Mouse (Mus musculus) limb, embryonic 15.5 days (tissue): ENCODE results near the gene Bbs12. TPM values are rescaled to one million over a fixed set of nuclear protein-coding genes. Genes with fewer than 3 reads are reported as not detected.
A peak's percentile ranks its signal among the peaks of the same experiment; 100 is the strongest.

Experiments
- ATAC-seq: fragments of 200-750 bp; cut with Nextera tagmentation; 2 replicates; pipeline ENCODE4 v1.8.0; 2017; ENCODE audit warnings: low read depth, moderate TSS enrichment; ENCODE audit not compliant: insufficient number of reproducible peaks, low FRiP score, low TSS enrichment
- H3K27ac ChIP-seq: fragments of 300-500 bp; sonication (generic); 2 replicates; pipeline ENCODE4 v1.5.1; 2015; ENCODE audit warnings: moderate library complexity, mild to moderate bottlenecking, inconsistent platforms
- H3K27me3 ChIP-seq: fragments of 300-500 bp; sonication (generic); 2 replicates; pipeline ENCODE4 v1.6.1; 2015; ENCODE audit warnings: inconsistent platforms
- H3K36me3 ChIP-seq: fragments of 300-500 bp; sonication (generic); 2 replicates; pipeline ENCODE4 v1.6.1; 2015; ENCODE audit warnings: inconsistent platforms
- H3K4me1 ChIP-seq: fragments of 300-500 bp; sonication (generic); 2 replicates; pipeline ENCODE4 v1.6.1; 2015; ENCODE audit warnings: inconsistent platforms
- H3K4me2 ChIP-seq: fragments of 300-500 bp; sonication (generic); 2 replicates; pipeline ENCODE4 v1.6.1; 2015; ENCODE audit warnings: mild to moderate bottlenecking, inconsistent platforms
- H3K4me3 ChIP-seq: fragments of 300-500 bp; sonication (generic); 2 replicates; pipeline ENCODE4 v1.5.1; 2015; ENCODE audit warnings: mild to moderate bottlenecking, inconsistent platforms
- H3K9ac ChIP-seq: fragments of 300-500 bp; sonication (generic); 2 replicates; pipeline ENCODE4 v1.6.1; 2015; ENCODE audit warnings: inconsistent platforms
- H3K9me3 ChIP-seq: fragments of 300-500 bp; sonication (generic); 2 replicates; pipeline ENCODE4 v1.6.1; 2016; ENCODE audit warnings: inconsistent platforms
- WGBS: fragments of 180-500 bp; shearing (Covaris S2); methylation state at CpG from one replicate; pipeline ENCODE4 v1.1.7; 2015; 5-methylcytosine and 5-hydroxymethylcytosine counted together
- polyA plus RNA-seq: library from polyadenylated mRNA; unstranded; fragments of >200 nt; fragmentation: Nextera tagmentation; extraction: Ambion mirVana; gene quantifications from 2 replicates; pipeline ENCODE4 v1.2.1, GENCODE M21; 2015

The Bbs12 gene
- polyA plus RNA-seq, 1 experiment from 2014 or later: 8.0 TPM

DNA sequence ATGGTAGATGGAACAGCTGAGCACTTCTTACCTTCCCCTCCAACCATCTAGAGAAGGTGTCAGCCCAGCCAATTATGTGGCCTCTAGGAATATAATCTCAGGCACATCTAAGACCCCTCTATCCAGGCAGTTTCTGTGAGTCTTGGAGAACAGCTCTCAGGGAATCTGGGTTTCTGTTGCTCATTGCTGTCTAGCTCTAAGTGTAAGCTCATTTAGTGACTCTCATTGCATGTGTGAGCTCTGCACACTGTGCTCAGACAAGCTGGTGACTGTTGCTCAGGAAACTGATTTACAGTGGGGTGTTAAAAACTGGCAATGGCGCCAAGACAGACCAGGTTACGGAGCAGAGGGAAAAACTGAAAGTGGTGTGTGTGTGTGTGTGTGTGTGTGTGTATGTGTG, 20.4 kb upstream of the Bbs12 start:
- ATAC-seq: no peak
- no peaks in the 10 kb centered on the region for H3K27me3 ChIP-seq
- H3K36me3 ChIP-seq: no peaks in the 10 kb centered on the region
- H3K4me3 ChIP-seq: no peak overlapping the region
- H3K9ac ChIP-seq: no peak overlapping the region
- no peaks in the 10 kb centered on the region for H3K4me1 ChIP-seq
- H3K27ac ChIP-seq: no peak overlapping the region
- WGBS: 64% methylated on average over 2 of the region's 2 CpGs
- no peaks in the 10 kb centered on the region for H3K9me3 ChIP-seq
- no peak overlapping the region for H3K4me2 ChIP-seq

DNA sequence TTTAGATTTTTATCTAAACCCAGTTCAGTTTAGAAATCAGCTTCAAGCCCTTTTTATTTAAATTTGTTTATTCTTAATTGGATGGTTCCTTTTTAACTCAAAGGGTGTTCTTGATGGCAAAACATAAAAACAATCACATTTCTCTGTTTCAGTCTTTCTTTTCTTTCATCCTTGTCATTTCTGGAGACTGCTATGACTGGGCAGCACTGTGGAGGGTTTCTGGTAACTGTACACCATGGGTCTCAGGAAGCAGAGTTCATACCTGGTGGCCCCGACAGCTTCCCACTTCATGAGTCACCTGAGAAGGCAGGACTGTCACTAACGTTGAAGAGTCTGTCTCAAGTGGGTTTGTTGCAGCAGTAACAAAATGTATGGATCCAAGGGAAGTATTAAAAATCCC, 19.7 kb upstream of the Bbs12 start:
- no peak for ATAC-seq

DNA sequence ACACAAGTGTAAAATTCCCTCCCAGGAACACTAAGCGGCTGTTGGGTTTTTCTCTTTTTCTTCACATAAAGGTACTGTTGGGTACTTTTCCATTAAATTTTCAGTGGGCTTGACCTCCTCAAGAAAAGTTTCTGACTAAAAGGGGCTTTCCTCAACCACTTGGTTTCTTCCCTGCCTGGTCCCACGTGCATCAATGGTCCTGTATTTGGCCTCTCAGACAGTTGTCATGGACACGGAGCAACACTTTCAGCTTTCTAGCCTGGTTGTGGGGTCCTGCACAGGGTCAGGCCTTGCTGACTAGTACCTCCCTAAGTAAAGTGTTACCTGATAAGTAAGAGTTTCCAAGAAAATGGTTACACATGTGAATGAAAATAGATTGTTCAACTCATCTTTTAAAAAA, 12.9 kb upstream of the Bbs12 start:
- Histone ChIP-seq H3K4me2 (no peak overlapping the region), H3K4me1 (no peaks in the 10 kb centered on the region), H3K9ac (no peak overlapping the region)

More for the DNA sequence above, 19.7 kb upstream of the Bbs12 start:
- no peaks in the 10 kb centered on the region for H3K36me3 ChIP-seq
- H3K4me1 ChIP-seq: no peaks in the 10 kb centered on the region
- no peaks in the 10 kb centered on the region for H3K9me3 ChIP-seq
- no peak overlapping the region for H3K4me2 ChIP-seq
- H3K4me3 ChIP-seq: no peak overlapping the region
- H3K27ac ChIP-seq: no peak overlapping the region
- no peak overlapping the region for H3K9ac ChIP-seq
- no peaks in the 10 kb centered on the region for H3K27me3 ChIP-seq
- whole genome bisulfite sequencing: 53% methylated on average over 2 of the region's 2 CpGs

DNA sequence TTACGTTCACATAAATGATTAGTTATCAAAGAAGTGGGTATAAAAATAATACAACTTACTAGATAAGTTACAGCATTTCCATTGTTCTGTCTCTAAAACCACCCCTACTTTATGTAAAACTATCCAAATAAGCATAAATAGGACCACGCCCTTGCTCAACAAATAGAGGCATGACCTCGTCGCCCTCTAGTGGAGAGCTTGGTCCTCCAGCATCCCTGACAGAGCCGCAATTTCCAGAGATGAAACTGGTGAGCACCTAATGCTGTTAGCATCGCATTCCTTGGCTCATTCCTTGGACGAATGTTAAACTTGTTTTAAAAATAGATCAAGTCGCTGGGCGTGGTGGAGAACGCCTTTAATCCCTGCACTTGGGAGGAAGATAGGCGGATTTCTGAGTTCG, 9.7 kb upstream of the Bbs12 start:
- no peaks in the 10 kb centered on the region for H3K9me3 ChIP-seq
- no peak for ATAC-seq
- no peak overlapping the region for H3K4me3 ChIP-seq
- H3K4me1 ChIP-seq: no peaks in the 10 kb centered on the region
- no peaks in the 10 kb centered on the region for H3K36me3 ChIP-seq
- no peaks in the 10 kb centered on the region for H3K27me3 ChIP-seq
- no peak overlapping the region for H3K27ac ChIP-seq
- no peak overlapping the region for H3K9ac ChIP-seq
- no peak overlapping the region for H3K4me2 ChIP-seq
- 41% methylated on average over 12 of the region's 12 CpGs for WGBS

More for the DNA sequence above, 12.9 kb upstream of the Bbs12 start:
- H3K4me3 ChIP-seq: no peak overlapping the region
- no peaks in the 10 kb centered on the region for H3K27me3 ChIP-seq
- H3K9me3 ChIP-seq: no peaks in the 10 kb centered on the region
- no peak for ATAC-seq
- no peaks in the 10 kb centered on the region for H3K36me3 ChIP-seq
- H3K27ac ChIP-seq: no peak overlapping the region
- WGBS: 70% methylated on average over 3 of the region's 3 CpGs

DNA sequence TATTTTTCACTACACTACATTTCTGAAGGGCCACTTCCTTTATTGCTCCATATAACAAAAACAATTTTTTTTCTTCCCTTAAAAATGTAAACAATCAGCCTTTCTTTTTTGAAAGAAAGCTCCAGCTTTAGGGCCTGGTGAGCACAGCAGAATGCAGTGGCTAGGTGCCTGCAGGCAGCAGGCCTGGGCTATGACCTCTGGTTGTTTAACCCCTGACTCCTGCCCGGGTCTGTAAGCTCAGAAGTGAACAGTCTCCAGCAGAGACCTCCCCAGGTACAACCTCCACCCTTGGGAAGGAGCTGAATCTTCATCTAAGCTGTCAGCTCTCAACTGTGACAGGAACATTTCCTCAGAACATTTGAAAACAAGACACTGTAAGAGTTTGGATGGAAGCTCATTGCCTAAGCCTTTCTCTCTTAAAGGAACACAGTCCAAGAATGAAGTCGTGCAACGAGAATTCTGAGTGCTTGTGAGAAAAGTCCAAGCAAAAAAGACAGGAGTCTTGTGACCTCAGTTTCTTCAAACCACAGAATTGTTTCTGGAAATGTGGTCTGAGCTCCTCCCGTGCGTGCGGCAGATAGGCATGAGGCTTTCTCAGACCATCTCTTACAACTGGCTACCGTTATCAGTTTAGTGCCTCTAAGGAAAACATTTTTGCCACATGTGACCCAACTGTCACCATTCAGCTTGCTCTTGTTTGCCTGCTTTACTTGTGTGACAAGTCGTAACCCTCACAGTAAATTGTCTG, 8.8 kb upstream of the Bbs12 start:
- Histone ChIP-seq H3K9me3 (no peaks in the 10 kb centered on the region), H3K4me1 (no peaks in the 10 kb centered on the region), H3K36me3 (no peaks in the 10 kb centered on the region), H3K4me2 (no peak overlapping the region), H3K4me3 (no peak overlapping the region), H3K27ac (no peak overlapping the region), H3K27me3 (no peaks in the 10 kb centered on the region), H3K9ac (no peak overlapping the region)
- WGBS: 76% methylated on average over 8 of the region's 8 CpGs
- ATAC-seq: no peak

DNA sequence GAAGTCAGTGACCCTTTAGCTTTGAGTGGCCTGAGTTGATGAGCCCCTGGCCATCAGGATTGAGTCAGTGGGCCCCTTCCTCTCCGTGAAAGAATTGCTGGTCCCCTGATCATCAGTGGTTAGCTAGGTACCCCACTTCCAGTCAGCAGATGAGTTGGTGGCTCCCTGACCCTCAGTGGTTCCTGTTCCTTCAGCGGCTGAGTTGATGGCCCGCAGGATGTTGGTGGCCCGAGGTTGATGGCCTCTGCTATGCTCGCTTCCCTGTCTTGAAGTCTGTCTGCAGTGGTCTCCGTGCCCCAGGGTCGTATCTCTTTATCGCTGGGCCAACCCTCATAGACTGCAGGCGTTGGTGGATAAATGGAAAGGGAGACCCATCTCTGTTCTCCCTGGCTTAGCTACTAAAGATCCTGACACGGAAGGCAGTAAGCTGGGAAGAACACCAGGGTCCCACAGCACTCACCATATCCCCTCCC, 421 bp upstream of the Bbs12 start:
- Histone ChIP-seq H3K4me3 (peak overlapping the region; percentile 77), H3K4me1 (peaks cover 10% of the 10 kb centered on the region), H3K27ac (peak overlapping the region; percentile 85; the same call in 1 of the 2 replicates), H3K9ac (peak overlapping the region; percentile 39; the same call in 1 of the 2 replicates), H3K9me3 (no peaks in the 10 kb centered on the region), H3K4me2 (peak overlapping the region; percentile 71), H3K27me3 (no peaks in the 10 kb centered on the region), H3K36me3 (no peaks in the 10 kb centered on the region)
- WGBS: 2% methylated on average over 10 of the region's 10 CpGs
- no peak; the same call in 1 of the 2 replicates for ATAC-seq

DNA sequence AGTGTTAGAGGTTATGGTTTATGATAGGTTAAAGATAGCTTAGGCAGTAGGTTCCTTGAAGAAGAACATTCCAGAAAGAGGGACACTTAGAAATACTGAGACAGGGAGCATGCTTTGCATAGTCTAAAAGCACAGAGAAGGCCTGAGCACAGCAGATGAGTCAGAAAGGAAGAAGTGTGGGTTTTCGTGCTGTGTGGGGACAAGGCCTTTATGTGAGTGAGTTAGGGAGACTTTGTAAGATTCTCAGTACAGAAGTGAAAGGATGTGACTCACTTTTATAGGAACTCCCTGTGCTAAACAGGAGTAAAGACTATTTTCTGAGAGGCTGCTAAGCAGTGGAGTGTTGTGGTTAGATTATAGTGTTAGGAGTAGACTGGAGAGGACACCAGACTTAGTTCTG, 1.0 kb downstream of the Bbs12 start:
- H3K27ac ChIP-seq: peak overlapping the region; percentile 47
- H3K4me1 ChIP-seq: peaks cover 10% of the 10 kb centered on the region
- WGBS: 35% methylated on average over 1 of the region's 1 CpGs
- H3K4me2 ChIP-seq: peak overlapping the region; percentile 71
- peak overlapping the region; percentile 77 for H3K4me3 ChIP-seq
- no peaks in the 10 kb centered on the region for H3K9me3 ChIP-seq
- no peaks in the 10 kb centered on the region for H3K36me3 ChIP-seq
- ATAC-seq: no peak
- H3K9ac ChIP-seq: no peak overlapping the region
- no peaks in the 10 kb centered on the region for H3K27me3 ChIP-seq

DNA sequence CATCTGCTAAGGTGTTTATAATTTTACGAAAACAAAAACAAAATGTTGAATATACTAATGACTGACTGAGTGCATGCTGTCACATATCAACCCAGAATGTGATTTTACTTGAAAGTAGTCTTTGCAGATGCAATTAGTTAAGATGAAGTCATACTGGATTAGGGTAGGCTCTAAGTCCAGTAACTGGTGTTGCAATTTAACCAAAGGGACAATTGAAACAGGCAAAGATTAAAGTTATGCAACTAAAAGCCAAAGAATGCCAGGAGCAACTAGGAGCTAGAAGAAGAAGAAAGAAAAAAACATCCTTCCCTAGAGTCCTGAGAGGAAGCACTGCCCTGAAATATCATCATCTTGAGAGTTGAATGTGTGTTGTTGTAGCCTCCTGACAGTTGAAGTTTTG, 3.9 kb downstream of the Bbs12 start:
- ATAC-seq: no peak
- Histone ChIP-seq H3K4me2 (no peak overlapping the region), H3K27ac (no peak overlapping the region), H3K4me3 (no peak overlapping the region), H3K27me3 (no peaks in the 10 kb centered on the region), H3K4me1 (peaks cover 10% of the 10 kb centered on the region), H3K9ac (no peak overlapping the region), H3K9me3 (no peaks in the 10 kb centered on the region), H3K36me3 (peaks cover 22% of the 10 kb centered on the region)
- WGBS: 89% methylated on average over 1 of the region's 1 CpGs

DNA sequence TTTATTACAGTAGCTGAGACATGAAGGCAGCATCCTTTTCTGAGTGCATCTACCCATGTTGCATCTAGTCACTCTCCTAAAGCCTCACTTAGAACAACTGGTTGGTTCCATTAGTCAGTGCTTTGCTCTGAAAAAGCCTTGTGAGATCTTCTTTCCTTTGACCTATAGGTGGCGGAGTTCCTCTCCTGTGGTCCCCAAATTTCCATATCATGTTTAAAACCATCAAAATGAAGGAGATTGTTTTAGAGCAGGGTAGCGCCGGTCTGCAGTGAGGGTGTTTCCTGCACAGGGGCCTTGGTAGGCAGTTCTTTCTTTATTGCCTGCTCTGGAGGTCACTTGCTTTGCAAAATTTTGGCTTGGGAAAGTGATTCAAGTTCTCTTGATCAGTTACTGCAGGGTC, 12.0 kb downstream of the Bbs12 start:
- H3K9me3 ChIP-seq: no peaks in the 10 kb centered on the region
- ATAC-seq: no peak
- peaks cover 20% of the 10 kb centered on the region for H3K36me3 ChIP-seq
- no peak overlapping the region for H3K4me2 ChIP-seq
- WGBS: 20% methylated on average over 3 of the region's 3 CpGs
- H3K27me3 ChIP-seq: no peaks in the 10 kb centered on the region
- peaks cover 13% of the 10 kb centered on the region; the same call in 1 of the 2 replicates for H3K4me1 ChIP-seq
- no peak overlapping the region for H3K4me3 ChIP-seq
- H3K27ac ChIP-seq: no peak overlapping the region
- no peak overlapping the region for H3K9ac ChIP-seq

DNA sequence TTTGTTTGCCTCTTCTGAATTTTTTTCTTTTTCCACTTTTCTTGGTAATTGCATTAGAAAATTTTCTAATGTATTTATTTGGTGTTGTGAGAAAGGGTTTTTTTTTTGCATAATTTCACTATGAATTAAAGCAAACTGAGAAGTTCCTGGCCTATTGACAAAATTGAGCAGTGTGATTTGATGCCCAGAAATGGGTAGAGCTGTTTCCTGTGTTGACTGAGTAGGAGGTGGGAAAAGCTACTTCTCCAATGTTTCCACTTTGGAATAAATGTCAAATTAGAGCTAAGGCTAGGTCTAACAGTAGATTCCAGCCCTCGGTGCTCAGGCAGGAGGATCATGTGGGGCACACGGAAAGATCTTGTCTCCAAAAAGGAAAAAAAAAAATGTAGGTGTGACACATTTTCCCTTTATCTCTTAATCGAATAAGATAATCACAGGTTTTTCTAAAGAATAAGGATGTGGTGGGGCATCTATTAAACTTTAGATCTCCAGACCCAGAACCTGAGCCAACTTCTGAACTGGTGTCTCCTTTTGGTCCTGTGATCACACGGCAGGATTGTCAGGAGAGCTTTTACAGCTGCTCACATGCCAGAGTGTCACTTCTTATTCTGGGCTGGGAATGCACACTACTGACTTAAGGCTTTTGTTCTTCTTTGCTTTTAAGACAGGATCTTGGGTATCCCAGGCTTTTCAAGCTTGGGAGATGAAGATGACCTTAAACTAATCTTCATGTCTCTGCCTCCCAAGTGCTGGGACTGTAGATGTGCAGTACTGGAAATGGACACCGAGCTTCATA, 13.2 kb downstream of the Bbs12 start:
- no peak for ATAC-seq
- Histone ChIP-seq H3K36me3 (peaks cover 9% of the 10 kb centered on the region; the same call in 1 of the 2 replicates), H3K4me1 (peaks cover 16% of the 10 kb centered on the region; the same call in 1 of the 2 replicates), H3K27me3 (no peaks in the 10 kb centered on the region), H3K4me2 (no peak overlapping the region), H3K9me3 (no peaks in the 10 kb centered on the region), H3K27ac (no peak overlapping the region), H3K9ac (no peak overlapping the region), H3K4me3 (no peak overlapping the region)
- WGBS: 72% methylated on average over 5 of the region's 5 CpGs

DNA sequence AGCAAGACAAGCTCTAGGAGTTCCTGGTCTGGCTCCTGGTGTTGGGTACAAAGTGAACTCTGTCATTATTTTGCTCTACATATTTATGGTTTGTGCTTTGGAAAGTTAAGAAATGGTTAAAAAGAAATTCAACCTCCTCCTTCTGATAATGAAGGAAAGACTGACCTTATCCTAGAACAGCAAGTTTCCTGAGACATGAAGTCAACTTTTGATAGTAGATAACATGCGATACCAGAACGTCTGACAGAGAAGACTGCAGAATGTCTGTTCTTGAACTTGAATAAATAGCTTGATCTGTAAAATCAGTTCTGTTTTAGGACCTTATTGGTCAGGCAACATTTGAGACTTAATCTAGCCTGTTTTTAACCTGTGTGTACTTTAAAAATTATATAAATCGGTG, 14.3 kb downstream of the Bbs12 start:
- Histone ChIP-seq H3K27ac (no peak overlapping the region), H3K4me3 (no peak overlapping the region), H3K27me3 (no peaks in the 10 kb centered on the region), H3K9ac (no peak overlapping the region), H3K9me3 (no peaks in the 10 kb centered on the region), H3K36me3 (no peaks in the 10 kb centered on the region), H3K4me1 (peaks cover 16% of the 10 kb centered on the region; the same call in 1 of the 2 replicates), H3K4me2 (no peak overlapping the region)
- ATAC-seq: no peak
- WGBS: 85% methylated on average over 3 of the region's 3 CpGs

DNA sequence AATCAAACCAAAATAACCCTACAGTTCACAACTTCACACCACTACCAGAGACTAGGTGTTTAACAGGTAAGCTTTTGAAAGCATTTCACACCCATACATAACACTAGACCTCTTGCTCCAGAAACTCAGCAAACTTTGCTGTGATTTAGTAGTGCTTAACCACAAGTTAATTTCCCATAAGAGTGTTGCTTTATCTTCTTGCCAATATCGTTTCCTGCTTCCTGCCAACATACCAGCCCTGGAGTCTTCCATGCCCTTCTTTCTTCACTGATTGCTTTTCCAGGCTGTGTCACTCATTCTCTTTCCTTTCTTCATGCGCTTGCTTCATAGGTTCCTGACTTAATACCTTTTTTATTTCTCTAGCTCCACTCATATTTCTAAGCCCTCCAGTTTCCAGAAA, 16.1 kb downstream of the Bbs12 start:
- Histone ChIP-seq H3K9ac (no peak overlapping the region), H3K36me3 (no peaks in the 10 kb centered on the region), H3K27ac (peak overlapping the region; percentile 35; the same call in 1 of the 2 replicates), H3K4me2 (no peak overlapping the region), H3K27me3 (no peaks in the 10 kb centered on the region), H3K9me3 (no peaks in the 10 kb centered on the region), H3K4me3 (no peak overlapping the region), H3K4me1 (peaks cover 16% of the 10 kb centered on the region; the same call in 1 of the 2 replicates)
- peak; percentile 48; the same call in 1 of the 2 replicates for ATAC-seq
- 45% methylated on average over 2 of the region's 2 CpGs for WGBS
